Mouse (Mus musculus): ENCODE measurements at regions not wholly inside any gene's neighbourhood (a gene's known extent, or its start where the extent isn't known, plus 50 kb on each side); places are given as distances from the start of the nearest gene placed in this dataset.

- no peak overlapping the region for H3K27ac ChIP-seq
- no peaks in the 10 kb centered on the region for H3K27me3 ChIP-seq (ENCODE audit: low read depth, poor library complexity, severe bottlenecking)
- peaks cover 16% of the 10 kb centered on the region; the same call in 1 of the 2 replicates for H3K4me1 ChIP-seq
- no peaks in the 10 kb centered on the region for H3K36me3 ChIP-seq
- H3K4me3 ChIP-seq: no peak overlapping the region
- 37% methylated on average over 4 of the region's 4 CpGs for WGBS
- no peaks in the 10 kb centered on the region for H3K9me3 ChIP-seq (replicated peaks)
- DNase-seq (ENCODE audit: low spot score): no peak
Observed at GRCm38 (mm10) chr2:159616685-159617084, 717.3 kb downstream of the Gm826 start.

GRCm38 (mm10) chr2:159621261-159621660 lies 712.7 kb downstream of the Gm826 start:
- Histone ChIP-seq H3K36me3 (no peaks in the 10 kb centered on the region), H3K4me1 (peaks cover 20% of the 10 kb centered on the region; the same call in 1 of the 2 replicates), H3K27me3 (ENCODE audit: low read depth, poor library complexity, severe bottlenecking) (no peaks in the 10 kb centered on the region), H3K9me3 (replicated peaks) (no peaks in the 10 kb centered on the region), H3K27ac (no peak overlapping the region), H3K4me3 (no peak overlapping the region)
- 91% methylated on average over 6 of the region's 6 CpGs for WGBS
- DNase-seq (ENCODE audit: low spot score): no peak

- no peaks in the 10 kb centered on the region for H3K36me3 ChIP-seq
- H3K27ac ChIP-seq: no peak overlapping the region
- H3K4me1 ChIP-seq: peaks cover 11% of the 10 kb centered on the region; the same call in 1 of the 2 replicates
- no peak for DNase-seq (ENCODE audit: low spot score)
- no peak overlapping the region for H3K4me3 ChIP-seq
- no peaks in the 10 kb centered on the region for H3K27me3 ChIP-seq (ENCODE audit: low read depth, poor library complexity, severe bottlenecking)
- no peaks in the 10 kb centered on the region for H3K9me3 ChIP-seq (replicated peaks)
- 63% methylated on average over 5 of the region's 5 CpGs for WGBS
Observed at GRCm38 (mm10) chr2:159622141-159622669, 711.8 kb downstream of the Gm826 start.

GRCm38 (mm10) chr2:159625306-159625705 lies 708.7 kb downstream of the Gm826 start:
- Histone ChIP-seq H3K27ac (no peak overlapping the region), H3K9me3 (replicated peaks) (no peaks in the 10 kb centered on the region), H3K4me1 (peaks cover 4% of the 10 kb centered on the region; the same call in 1 of the 2 replicates), H3K36me3 (no peaks in the 10 kb centered on the region), H3K27me3 (ENCODE audit: low read depth, poor library complexity, severe bottlenecking) (no peaks in the 10 kb centered on the region), H3K4me3 (no peak overlapping the region)
- DNase-seq (ENCODE audit: low spot score): no peak
- 52% methylated on average over 1 of the region's 1 CpGs for WGBS

- no peak for DNase-seq (ENCODE audit: low spot score)
- H3K36me3 ChIP-seq: no peaks in the 10 kb centered on the region
- H3K9me3 ChIP-seq (replicated peaks): no peaks in the 10 kb centered on the region
- H3K4me3 ChIP-seq: no peak overlapping the region
- H3K27ac ChIP-seq: no peak overlapping the region
- 0 out of 2 replicates have a peak, but pooled peaks cover 3% of the 10 kb centered on the region for H3K4me1 ChIP-seq
- no peaks in the 10 kb centered on the region for H3K27me3 ChIP-seq (ENCODE audit: low read depth, poor library complexity, severe bottlenecking)
- WGBS: 56% methylated on average over 4 of the region's 4 CpGs
Observed at GRCm38 (mm10) chr2:159645861-159646260, 688.1 kb downstream of the Gm826 start.

GRCm38 (mm10) chr2:159646595-159646994 lies 687.4 kb downstream of the Gm826 start:
- Histone ChIP-seq H3K27ac (no peak overlapping the region), H3K27me3 (ENCODE audit: low read depth, poor library complexity, severe bottlenecking) (no peaks in the 10 kb centered on the region), H3K4me3 (no peak overlapping the region), H3K4me1 (0 out of 2 replicates have a peak, but pooled peaks cover 3% of the 10 kb centered on the region), H3K9me3 (replicated peaks) (no peaks in the 10 kb centered on the region), H3K36me3 (no peaks in the 10 kb centered on the region)
- DNase-seq (ENCODE audit: low spot score): no peak
- 80% methylated on average over 2 of the region's 2 CpGs for WGBS

GRCm38 (mm10) chr2:159652243-159652642 lies 681.7 kb downstream of the Gm826 start:
- peaks cover 4% of the 10 kb centered on the region; the same call in 1 of the 2 replicates for H3K4me1 ChIP-seq
- H3K36me3 ChIP-seq: no peaks in the 10 kb centered on the region
- H3K27me3 ChIP-seq (ENCODE audit: low read depth, poor library complexity, severe bottlenecking): no peaks in the 10 kb centered on the region
- no peak for DNase-seq (ENCODE audit: low spot score)
- H3K4me3 ChIP-seq: no peak overlapping the region
- no peaks in the 10 kb centered on the region for H3K9me3 ChIP-seq (replicated peaks)
- H3K27ac ChIP-seq: no peak overlapping the region
- WGBS: 75% methylated on average over 3 of the region's 3 CpGs

GRCm38 (mm10) chr2:159676845-159677244 lies 657.1 kb downstream of the Gm826 start:
- Histone ChIP-seq H3K36me3 (no peaks in the 10 kb centered on the region), H3K9me3 (replicated peaks) (no peaks in the 10 kb centered on the region), H3K27me3 (ENCODE audit: low read depth, poor library complexity, severe bottlenecking) (no peaks in the 10 kb centered on the region), H3K27ac (0 out of 2 replicates have a peak overlapping the region, but pooled peaks have one; percentile 27), H3K4me3 (no peak overlapping the region), H3K4me1 (peaks cover 13% of the 10 kb centered on the region)
- 19% methylated on average over 3 of the region's 3 CpGs for WGBS
- no peak for DNase-seq (ENCODE audit: low spot score)

GRCm38 (mm10) chr2:159680641-159681040 lies 653.3 kb downstream of the Gm826 start:
- Histone ChIP-seq H3K4me3 (no peak overlapping the region), H3K9me3 (replicated peaks) (no peaks in the 10 kb centered on the region), H3K27ac (no peak overlapping the region), H3K36me3 (no peaks in the 10 kb centered on the region), H3K4me1 (peaks cover 13% of the 10 kb centered on the region), H3K27me3 (ENCODE audit: low read depth, poor library complexity, severe bottlenecking) (no peaks in the 10 kb centered on the region)
- DNase-seq (ENCODE audit: low spot score): no peak
- WGBS: 84% methylated on average over 1 of the region's 1 CpGs

- no peaks in the 10 kb centered on the region for H3K4me1 ChIP-seq
- no peaks in the 10 kb centered on the region for H3K36me3 ChIP-seq
- no peaks in the 10 kb centered on the region for H3K9me3 ChIP-seq (replicated peaks)
- no peak overlapping the region for H3K27ac ChIP-seq
- WGBS: 89% methylated on average over 3 of the region's 3 CpGs
- H3K4me3 ChIP-seq: no peak overlapping the region
- DNase-seq (ENCODE audit: low spot score): no peak
- H3K27me3 ChIP-seq (ENCODE audit: low read depth, poor library complexity, severe bottlenecking): no peaks in the 10 kb centered on the region
Observed at GRCm38 (mm10) chr2:159703100-159703499, 630.9 kb downstream of the Gm826 start.

- WGBS: 93% methylated on average over 2 of the region's 2 CpGs
Observed at GRCm38 (mm10) chr2:159708141-159708540, 625.8 kb downstream of the Gm826 start.

GRCm38 (mm10) chr2:159714633-159715032 lies 619.3 kb downstream of the Gm826 start:
- WGBS: 21% methylated on average over 3 of the region's 3 CpGs
- Histone ChIP-seq H3K27me3 (ENCODE audit: low read depth, poor library complexity, severe bottlenecking) (no peaks in the 10 kb centered on the region), H3K27ac (no peak overlapping the region), H3K36me3 (no peaks in the 10 kb centered on the region), H3K9me3 (replicated peaks) (no peaks in the 10 kb centered on the region), H3K4me3 (no peak overlapping the region), H3K4me1 (peaks cover 27% of the 10 kb centered on the region)
- DNase-seq (ENCODE audit: low spot score): no peak

More at GRCm38 (mm10) chr2:159708141-159708540, 625.8 kb downstream of the Gm826 start:
- Histone ChIP-seq H3K4me1 (peaks cover 10% of the 10 kb centered on the region), H3K27ac (no peak overlapping the region), H3K27me3 (ENCODE audit: low read depth, poor library complexity, severe bottlenecking) (no peaks in the 10 kb centered on the region), H3K4me3 (no peak overlapping the region), H3K36me3 (no peaks in the 10 kb centered on the region), H3K9me3 (replicated peaks) (no peaks in the 10 kb centered on the region)
- DNase-seq (ENCODE audit: low spot score): no peak

GRCm38 (mm10) chr2:159718738-159719137 lies 615.2 kb downstream of the Gm826 start:
- DNase-seq (ENCODE audit: low spot score): no peak
- H3K9me3 ChIP-seq (replicated peaks): no peaks in the 10 kb centered on the region

More at GRCm38 (mm10) chr2:159718738-159719137, 615.2 kb downstream of the Gm826 start:
- no peaks in the 10 kb centered on the region for H3K27me3 ChIP-seq (ENCODE audit: low read depth, poor library complexity, severe bottlenecking)
- no peak overlapping the region for H3K4me3 ChIP-seq
- no peak overlapping the region for H3K27ac ChIP-seq
- 39% methylated on average over 2 of the region's 2 CpGs for WGBS
- H3K4me1 ChIP-seq: peaks cover 11% of the 10 kb centered on the region
- H3K36me3 ChIP-seq: no peaks in the 10 kb centered on the region

All from limb, embryonic 10.5 days (tissue).